Mouse (Mus musculus): ENCODE measurements around the gene Zfyve21.

DNA sequence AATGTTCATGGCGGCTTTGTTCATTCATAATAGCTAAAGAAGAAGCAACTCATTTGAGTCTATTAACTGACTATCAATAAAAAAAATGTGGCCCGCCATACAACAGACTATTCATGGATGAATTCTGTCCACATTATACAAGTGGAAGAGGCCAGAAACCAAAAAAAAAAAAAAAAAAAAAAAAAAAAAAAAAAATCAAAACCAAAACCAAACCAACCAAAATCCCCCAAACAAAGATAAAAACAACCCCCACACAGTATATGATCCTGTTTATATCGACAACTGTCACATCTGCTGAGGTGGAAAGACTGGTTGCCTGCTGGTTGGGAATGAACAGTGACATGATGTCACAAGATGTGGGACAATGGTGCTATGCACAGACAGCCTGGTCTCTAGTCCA, 61.5 kb downstream of the Zfyve21 start:
- no peak for TF ChIP-seq CTCF (IDR thresholded peaks at IDR 0.05; ENCODE audit: borderline replicate concordance, insufficient read depth, low read depth, low read length)
- no peak for TF ChIP-seq POLR2A (IDR thresholded peaks at IDR 0.05; ENCODE audit: borderline replicate concordance, insufficient read depth, low read length)

All from cerebellum, adult 2 months (tissue).